Mouse (Mus musculus): Measurements from ENCODE around the gene Dusp22. TPM values are rescaled to one million over a fixed set of nuclear protein-coding genes. Genes with fewer than 3 reads are reported as not detected.

Gene Dusp22
- total and polyA plus RNA-seq, 2 experiments = 11.1 to 14.5 TPM

- 89% methylated on average over 6 of the region's 6 CpGs for WGBS
Measured at GRCm38 (mm10) chr13:30714552-30714951, 54.8 kb downstream of the Dusp22 start.

GRCm38 (mm10) chr13:30715060-30715459, 55.3 kb downstream of the Dusp22 start:
- Histone ChIP-seq H3K4me3 (ENCODE audit: insufficient read depth, low read depth, low read length) (no peak overlapping the region), H3K9ac (ENCODE audit: low read depth, low read length) (no peak overlapping the region), H3K79me2 (ENCODE audit: control insufficient read depth, insufficient read depth, low read length) (no peaks in the 10 kb centered on the region), H3K27me3 (ENCODE audit: control insufficient read depth, insufficient read depth, low read length) (no peaks in the 10 kb centered on the region), H3K4me1 (ENCODE audit: control insufficient read depth, insufficient read depth, low read length) (no peaks in the 10 kb centered on the region), H3K36me3 (ENCODE audit: control insufficient read depth, insufficient read depth, low read length) (no peaks in the 10 kb centered on the region), H3K27ac (replicated peaks; ENCODE audit: insufficient read depth, low read depth, low read length) (no peak overlapping the region)
- TF ChIP-seq CTCF (IDR thresholded peaks at IDR 0.05; ENCODE audit: low read depth, low read length) (no peak), POLR2A (IDR thresholded peaks at IDR 0.05; ENCODE audit: extremely low read depth, insufficient read depth, low read length) (no peak)
- no peak for DNase-seq (ENCODE audit: extremely low read depth, low read depth, low spot score)
- 89% methylated on average over 7 of the region's 7 CpGs for WGBS

More at GRCm38 (mm10) chr13:30714552-30714951, 54.8 kb downstream of the Dusp22 start:
- DNase-seq (ENCODE audit: extremely low read depth, low read depth, low spot score) = no peak
- no peak overlapping the region for H3K27ac ChIP-seq (replicated peaks; ENCODE audit: insufficient read depth, low read depth, low read length)
- H3K79me2 ChIP-seq (ENCODE audit: control insufficient read depth, insufficient read depth, low read length) = no peaks in the 10 kb centered on the region
- H3K9ac ChIP-seq (ENCODE audit: low read depth, low read length) = no peak overlapping the region
- no peak for TF ChIP-seq CTCF (IDR thresholded peaks at IDR 0.05; ENCODE audit: low read depth, low read length)
- TF ChIP-seq POLR2A (IDR thresholded peaks at IDR 0.05; ENCODE audit: extremely low read depth, insufficient read depth, low read length) = no peak
- no peaks in the 10 kb centered on the region for H3K4me1 ChIP-seq (ENCODE audit: control insufficient read depth, insufficient read depth, low read length)
- H3K4me3 ChIP-seq (ENCODE audit: insufficient read depth, low read depth, low read length) = no peak overlapping the region
- no peaks in the 10 kb centered on the region for H3K36me3 ChIP-seq (ENCODE audit: control insufficient read depth, insufficient read depth, low read length)
- no peaks in the 10 kb centered on the region for H3K27me3 ChIP-seq (ENCODE audit: control insufficient read depth, insufficient read depth, low read length)

- H3K4me1 ChIP-seq (ENCODE audit: control insufficient read depth, insufficient read depth, low read length) = no peaks in the 10 kb centered on the region
- no peak for TF ChIP-seq CTCF (IDR thresholded peaks at IDR 0.05; ENCODE audit: low read depth, low read length)
- no peak for TF ChIP-seq POLR2A (IDR thresholded peaks at IDR 0.05; ENCODE audit: extremely low read depth, insufficient read depth, low read length)
- H3K79me2 ChIP-seq (ENCODE audit: control insufficient read depth, insufficient read depth, low read length) = no peaks in the 10 kb centered on the region
- no peaks in the 10 kb centered on the region for H3K27me3 ChIP-seq (ENCODE audit: control insufficient read depth, insufficient read depth, low read length)
- DNase-seq (ENCODE audit: extremely low read depth, low read depth, low spot score) = no peak
- H3K27ac ChIP-seq (replicated peaks; ENCODE audit: insufficient read depth, low read depth, low read length) = no peak overlapping the region
- H3K36me3 ChIP-seq (ENCODE audit: control insufficient read depth, insufficient read depth, low read length) = no peaks in the 10 kb centered on the region
- H3K4me3 ChIP-seq (ENCODE audit: insufficient read depth, low read depth, low read length) = no peak overlapping the region
- 85% methylated on average over 4 of the region's 4 CpGs for WGBS
- no peak overlapping the region for H3K9ac ChIP-seq (ENCODE audit: low read depth, low read length)
Measured at GRCm38 (mm10) chr13:30715573-30715972, 55.8 kb downstream of the Dusp22 start.

- H3K4me1 ChIP-seq (ENCODE audit: control insufficient read depth, insufficient read depth, low read length) = no peaks in the 10 kb centered on the region
- no peak overlapping the region for H3K9ac ChIP-seq (ENCODE audit: low read depth, low read length)
- DNase-seq (ENCODE audit: extremely low read depth, low read depth, low spot score) = no peak
- H3K4me3 ChIP-seq (ENCODE audit: insufficient read depth, low read depth, low read length) = no peak overlapping the region
- 73% methylated on average over 5 of the region's 5 CpGs for WGBS
- no peaks in the 10 kb centered on the region for H3K36me3 ChIP-seq (ENCODE audit: control insufficient read depth, insufficient read depth, low read length)
- H3K79me2 ChIP-seq (ENCODE audit: control insufficient read depth, insufficient read depth, low read length) = no peaks in the 10 kb centered on the region
- H3K27ac ChIP-seq (replicated peaks; ENCODE audit: insufficient read depth, low read depth, low read length) = no peak overlapping the region
- H3K27me3 ChIP-seq (ENCODE audit: control insufficient read depth, insufficient read depth, low read length) = no peaks in the 10 kb centered on the region
- TF ChIP-seq POLR2A (IDR thresholded peaks at IDR 0.05; ENCODE audit: extremely low read depth, insufficient read depth, low read length) (no peak), CTCF (IDR thresholded peaks at IDR 0.05; ENCODE audit: low read depth, low read length) (no peak)
Measured at GRCm38 (mm10) chr13:30716611-30717010, 56.8 kb downstream of the Dusp22 start.

- Histone ChIP-seq H3K27me3 (ENCODE audit: control insufficient read depth, insufficient read depth, low read length) (no peaks in the 10 kb centered on the region), H3K27ac (replicated peaks; ENCODE audit: insufficient read depth, low read depth, low read length) (no peak overlapping the region), H3K36me3 (ENCODE audit: control insufficient read depth, insufficient read depth, low read length) (no peaks in the 10 kb centered on the region), H3K9ac (ENCODE audit: low read depth, low read length) (no peak overlapping the region), H3K4me1 (ENCODE audit: control insufficient read depth, insufficient read depth, low read length) (no peaks in the 10 kb centered on the region), H3K4me3 (ENCODE audit: insufficient read depth, low read depth, low read length) (no peak overlapping the region), H3K79me2 (ENCODE audit: control insufficient read depth, insufficient read depth, low read length) (no peaks in the 10 kb centered on the region)
- WGBS = 31% methylated on average over 7 of the region's 7 CpGs
- DNase-seq (ENCODE audit: extremely low read depth, low read depth, low spot score) = no peak
- no peak for TF ChIP-seq POLR2A (IDR thresholded peaks at IDR 0.05; ENCODE audit: extremely low read depth, insufficient read depth, low read length)
- TF ChIP-seq CTCF (IDR thresholded peaks at IDR 0.05; ENCODE audit: low read depth, low read length) = no peak
Measured at GRCm38 (mm10) chr13:30722601-30723000, 62.8 kb downstream of the Dusp22 start.

- H3K4me1 ChIP-seq (ENCODE audit: control insufficient read depth, insufficient read depth, low read length) = no peaks in the 10 kb centered on the region
- H3K27ac ChIP-seq (replicated peaks; ENCODE audit: insufficient read depth, low read depth, low read length) = no peak overlapping the region
- H3K4me3 ChIP-seq (ENCODE audit: insufficient read depth, low read depth, low read length) = no peak overlapping the region
- no peak overlapping the region for H3K9ac ChIP-seq (ENCODE audit: low read depth, low read length)
- WGBS = 66% methylated on average over 5 of the region's 5 CpGs
- DNase-seq (ENCODE audit: extremely low read depth, low read depth, low spot score) = no peak
- H3K79me2 ChIP-seq (ENCODE audit: control insufficient read depth, insufficient read depth, low read length) = no peaks in the 10 kb centered on the region
- no peaks in the 10 kb centered on the region for H3K36me3 ChIP-seq (ENCODE audit: control insufficient read depth, insufficient read depth, low read length)
- TF ChIP-seq POLR2A (IDR thresholded peaks at IDR 0.05; ENCODE audit: extremely low read depth, insufficient read depth, low read length) (no peak), CTCF (IDR thresholded peaks at IDR 0.05; ENCODE audit: low read depth, low read length) (no peak)
- H3K27me3 ChIP-seq (ENCODE audit: control insufficient read depth, insufficient read depth, low read length) = no peaks in the 10 kb centered on the region
Measured at GRCm38 (mm10) chr13:30723258-30723657, 63.5 kb downstream of the Dusp22 start.
